In genomic region chr9:111390016-111390415, GRCm38 (mm10) we compare ENCODE assay signal across 21 mouse cellular contexts. TPM values are rescaled to one million over a fixed set of nuclear protein-coding genes. Genes with fewer than 3 reads are reported as not detected.
A peak's percentile ranks its signal among the peaks of the same experiment; 100 is the strongest.
DNase-seq lines count a peak whose midpoint lies in the region; ATAC-seq and TF ChIP-seq lines count a peak whose summit lies in the region.
"Had no signal": no experiment of that assay in that cellular context is flagged by ENCODE, and none has a peak within 500 bp of the region (broad histone marks: within the 10 kb centered on the region; RNA-seq: fewer than 3 reads in every experiment).

No protein-coding gene starts in this region.

- H3K4me3 ChIP-seq in lung, adult 2 months (replicated peaks; ENCODE audit: extremely low read depth, low read depth, low read length) = no peak overlapping the region
- H3K4me3 ChIP-seq: embryonic facial prominence, embryonic 15.5 days; gastrocnemius, adult 2 months; heart, embryonic 12.5 days; intestine, embryonic 15.5 days; neural tube, embryonic 12.5 days had no signal

- no peak for TF ChIP-seq CTCF in lung, adult 2 months (IDR thresholded peaks at IDR 0.05; ENCODE audit: insufficient read depth, low read length)

- ATAC-seq in monocyte, adult 5-6 weeks (replicated peaks; ENCODE audit: insufficient number of reproducible peaks, low FRiP score, low TSS enrichment, poor library complexity, severe bottlenecking) = no peak
- ATAC-seq: forebrain, embryonic 16.5 days; intestine, embryonic 15.5 days; Patski had no signal

- DNase-seq in lung, adult 18-20 months = peak; percentile 11 to 18
- no peak for DNase-seq in lung, adult 2 months
- DNase-seq in adrenal gland, adult 2 months = peak; percentile 31
- peak; percentile 72 for DNase-seq in adrenal gland, postnatal 14 days
- DNase-seq in lung, postnatal 36 days = peak; percentile 18
- no peak for DNase-seq in kidney, adult 11 months
- DNase-seq: cerebellum, postnatal 36 days; gastrocnemius, adult 2 months; lung, embryonic 14.5 days; right cerebral cortex, postnatal 25 days; thymus, adult 18-20 months; thymus, postnatal 4 days had no signal

- H3K4me1 ChIP-seq in lung, adult 2 months (ENCODE audit: control insufficient read depth, insufficient read depth, low read length) = no peaks in the 10 kb centered on the region
- H3K4me1 ChIP-seq: heart, embryonic 12.5 days; intestine, embryonic 15.5 days; neural tube, embryonic 12.5 days had no signal

- WGBS in lung, adult 2 months = 68% methylated on average over 9 of the region's 9 CpGs

- TF ChIP-seq POLR2A in lung, adult 2 months (IDR thresholded peaks at IDR 0.05; ENCODE audit: borderline replicate concordance, extremely low read depth, low read depth, low read length) = no peak

RNA-seq across cellular contexts. Expression of gene Dclk3, which starts 48.9 kb away (rescaled TPM):
- 0.98 and 1.8 TPM in 2 replicates for polyA plus RNA-seq in lung, adult 2 months (2012; rRNA removed)
- 1 to 10 TPM in 1 of 2 experiments, under 1 TPM in 1; 0.69 to 1.7 TPM for total RNA-seq in adrenal gland, adult 2 months (2021)
- 0.40 and 0.85 TPM in 2 replicates for polyA plus RNA-seq in adrenal gland, adult 2 months (2012; rRNA removed)
- total RNA-seq in adrenal gland, postnatal 14 days (2021) = 1.2 and 1.5 TPM in 2 replicates
- not detected in 3 replicates for total RNA-seq in monocyte, adult 5-6 weeks (2017)
- total RNA-seq: granulocyte monocyte progenitor cell, adult 5-6 weeks; megakaryocyte-erythroid progenitor cell, adult 5-6 weeks had no signal
- polyA plus RNA-seq: lung, embryonic 14.5 days had no signal

Comparison
In these comparisons a context has a peak if more than half of its experiments do, and no peak if none do; other contexts are left out.
1. DNase-seq: peak in lung, adult 18-20 months (2 of 2), adrenal gland, adult 2 months (single experiment), adrenal gland, postnatal 14 days (single experiment) and lung, postnatal 36 days (single experiment); none in lung, adult 2 months (single experiment) and kidney, adult 11 months (single experiment).